Mouse (Mus musculus): Measurements from ENCODE around the gene Oscar. TPM values are rescaled to one million over a fixed set of nuclear protein-coding genes. Genes with fewer than 3 reads are reported as not detected.
A peak's percentile ranks its signal among the peaks of the same experiment; 100 is the strongest.

The Oscar gene
- total RNA-seq, 1 experiment, result 0.13 TPM

DNA sequence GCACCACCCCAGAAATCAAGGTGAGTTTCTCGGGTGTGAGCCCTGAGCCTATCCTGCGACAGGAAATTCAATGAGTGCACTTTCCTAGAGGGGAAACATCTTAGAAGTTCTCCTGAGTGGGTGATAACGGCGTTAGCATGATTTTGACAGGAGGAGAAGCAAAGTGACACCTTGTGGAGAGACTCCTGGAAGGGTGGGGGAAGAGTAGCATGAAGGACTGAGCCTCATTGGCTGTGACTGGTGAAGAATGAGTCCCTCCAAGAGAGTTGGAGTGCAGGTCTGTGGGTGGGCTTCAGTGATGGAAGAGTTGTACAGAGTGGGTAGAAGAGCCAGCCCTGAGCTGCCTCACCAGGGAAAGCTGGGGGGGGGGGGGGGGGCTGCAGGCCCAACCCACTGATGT, 41.0 kb upstream of the Oscar start:
- H3K27ac ChIP-seq (ENCODE audit: insufficient read depth, low read depth, low read length, poor library complexity, severe bottlenecking), result no peak overlapping the region
- DNase-seq (ENCODE audit: low read depth, low spot score), result no peak
- H3K9ac ChIP-seq (ENCODE audit: insufficient read depth, low read depth, low read length, poor library complexity, severe bottlenecking), result no peak overlapping the region
- H3K4me1 ChIP-seq (ENCODE audit: control insufficient read depth in 2 of 2, insufficient read depth in 2 of 2, low read length in 2 of 2, poor library complexity in 1 of 2), result no peaks in the 10 kb centered on the region
- H3K9me3 ChIP-seq (ENCODE audit: control insufficient read depth, insufficient read depth, low read depth, low read length), result no peaks in the 10 kb centered on the region
- TF ChIP-seq ZC3H11A (IDR thresholded peaks at IDR 0.05; ENCODE audit: borderline replicate concordance, low read depth, low read length) (no peak), CHD2 (IDR thresholded peaks at IDR 0.05; ENCODE audit: low read depth, low read length) (no peak), ZNF384 (IDR thresholded peaks at IDR 0.05; ENCODE audit: low read depth, low read length) (no peak), HCFC1 (IDR thresholded peaks at IDR 0.05; ENCODE audit: borderline replicate concordance, insufficient read depth, low read length) (no peak), MAFK (IDR thresholded peaks at IDR 0.05; ENCODE audit: insufficient read depth, low read depth, low read length) (no peak)
- in situ Hi-C loops (cut with MboI; ENCODE audit: low sequenced_read_pairs in 2 of 2, unreplicated experiment in 2 of 2), result no loop called here
- peaks cover 91% of the 10 kb centered on the region for H3K36me3 ChIP-seq (ENCODE audit: control insufficient read depth, insufficient read depth, low read length, poor library complexity, severe bottlenecking)
- H3K4me3 ChIP-seq (ENCODE audit: insufficient read depth in 1 of 2, low read depth in 1 of 2, low read length in 2 of 2, poor library complexity in 1 of 2, severe bottlenecking in 1 of 2), result no peak overlapping the region

GRCm38 (mm10) chr7:3646641-3647040, 30.7 kb upstream of the Oscar start:
- peaks cover 24% of the 10 kb centered on the region for H3K36me3 ChIP-seq (ENCODE audit: control insufficient read depth, insufficient read depth, low read length, poor library complexity, severe bottlenecking)
- in situ Hi-C loops (cut with MboI; ENCODE audit: low sequenced_read_pairs in 2 of 2, unreplicated experiment in 2 of 2), result no loop called here
- no peak for DNase-seq (ENCODE audit: low read depth, low spot score)

DNA sequence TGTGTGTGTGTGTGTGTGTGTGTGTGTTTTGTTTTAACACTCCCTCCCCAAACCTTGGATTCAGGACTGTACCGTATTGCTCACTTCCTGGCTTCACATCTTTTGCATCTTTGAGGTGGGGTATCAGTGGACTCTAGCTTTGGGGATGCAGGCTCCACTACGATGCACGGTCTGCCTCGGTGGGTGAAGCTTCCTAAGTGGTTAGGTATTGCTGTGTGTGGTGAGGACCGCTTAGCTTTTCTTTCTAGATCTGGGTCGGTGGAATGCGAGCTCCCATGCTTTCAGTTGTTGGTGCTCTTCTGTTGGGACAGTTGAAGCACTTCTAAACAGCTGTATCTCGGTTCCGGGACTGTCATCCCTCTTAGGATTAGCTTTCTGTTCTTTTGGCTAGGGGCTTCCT, 30.2 kb upstream of the Oscar start:
- H3K4me3 ChIP-seq (ENCODE audit: insufficient read depth in 1 of 2, low read depth in 1 of 2, low read length in 2 of 2, poor library complexity in 1 of 2, severe bottlenecking in 1 of 2), result peak overlapping the region; percentile 90 to 93
- TF ChIP-seq HCFC1 (IDR thresholded peaks at IDR 0.05; ENCODE audit: borderline replicate concordance, insufficient read depth, low read length), result no peak
- TF ChIP-seq CHD2 (IDR thresholded peaks at IDR 0.05; ENCODE audit: low read depth, low read length), result no peak
- no peak for TF ChIP-seq MAFK (IDR thresholded peaks at IDR 0.05; ENCODE audit: insufficient read depth, low read depth, low read length)
- TF ChIP-seq ZC3H11A (IDR thresholded peaks at IDR 0.05; ENCODE audit: borderline replicate concordance, low read depth, low read length), result no peak
- no peak for TF ChIP-seq ZNF384 (IDR thresholded peaks at IDR 0.05; ENCODE audit: low read depth, low read length)
- peaks cover 24% of the 10 kb centered on the region for H3K36me3 ChIP-seq (ENCODE audit: control insufficient read depth, insufficient read depth, low read length, poor library complexity, severe bottlenecking)
- in situ Hi-C loops (cut with MboI; ENCODE audit: low sequenced_read_pairs in 2 of 2, unreplicated experiment in 2 of 2), result no loop called here
- H3K9me3 ChIP-seq (ENCODE audit: control insufficient read depth, insufficient read depth, low read depth, low read length), result no peaks in the 10 kb centered on the region
- H3K27ac ChIP-seq (ENCODE audit: insufficient read depth, low read depth, low read length, poor library complexity, severe bottlenecking), result no peak overlapping the region
- peaks cover 2 to 14% of the 10 kb centered on the region in 2 experiments; a peak in 2 of 4 replicates for H3K4me1 ChIP-seq (ENCODE audit: control insufficient read depth in 2 of 2, insufficient read depth in 2 of 2, low read length in 2 of 2, poor library complexity in 1 of 2)
- no peak for DNase-seq (ENCODE audit: low read depth, low spot score)
- peak overlapping the region; percentile 98 for H3K9ac ChIP-seq (ENCODE audit: insufficient read depth, low read depth, low read length, poor library complexity, severe bottlenecking)

More at GRCm38 (mm10) chr7:3646641-3647040, 30.7 kb upstream of the Oscar start:
- Histone ChIP-seq H3K9ac (ENCODE audit: insufficient read depth, low read depth, low read length, poor library complexity, severe bottlenecking) (peak overlapping the region; percentile 98), H3K4me3 (ENCODE audit: insufficient read depth in 1 of 2, low read depth in 1 of 2, low read length in 2 of 2, poor library complexity in 1 of 2, severe bottlenecking in 1 of 2) (peak overlapping the region; percentile 90 to 93), H3K9me3 (ENCODE audit: control insufficient read depth, insufficient read depth, low read depth, low read length) (no peaks in the 10 kb centered on the region), H3K27ac (ENCODE audit: insufficient read depth, low read depth, low read length, poor library complexity, severe bottlenecking) (no peak overlapping the region), H3K4me1 (ENCODE audit: control insufficient read depth in 2 of 2, insufficient read depth in 2 of 2, low read length in 2 of 2, poor library complexity in 1 of 2) (peaks cover 2 to 14% of the 10 kb centered on the region in 2 experiments; a peak in 2 of 4 replicates)
- TF ChIP-seq ZC3H11A (IDR thresholded peaks at IDR 0.05; ENCODE audit: borderline replicate concordance, low read depth, low read length) (no peak), HCFC1 (IDR thresholded peaks at IDR 0.05; ENCODE audit: borderline replicate concordance, insufficient read depth, low read length) (no peak), CHD2 (IDR thresholded peaks at IDR 0.05; ENCODE audit: low read depth, low read length) (no peak), MAFK (IDR thresholded peaks at IDR 0.05; ENCODE audit: insufficient read depth, low read depth, low read length) (no peak), ZNF384 (IDR thresholded peaks at IDR 0.05; ENCODE audit: low read depth, low read length) (no peak)

- Histone ChIP-seq H3K9me3 (ENCODE audit: control insufficient read depth, insufficient read depth, low read depth, low read length) (no peaks in the 10 kb centered on the region), H3K4me3 (ENCODE audit: insufficient read depth in 1 of 2, low read depth in 1 of 2, low read length in 2 of 2, poor library complexity in 1 of 2, severe bottlenecking in 1 of 2) (peak overlapping the region; percentile 90 to 93), H3K36me3 (ENCODE audit: control insufficient read depth, insufficient read depth, low read length, poor library complexity, severe bottlenecking) (peaks cover 24% of the 10 kb centered on the region), H3K9ac (ENCODE audit: insufficient read depth, low read depth, low read length, poor library complexity, severe bottlenecking) (peak overlapping the region; percentile 98), H3K4me1 (ENCODE audit: control insufficient read depth in 2 of 2, insufficient read depth in 2 of 2, low read length in 2 of 2, poor library complexity in 1 of 2) (peaks cover 2 to 14% of the 10 kb centered on the region in 2 experiments; a peak in 2 of 4 replicates), H3K27ac (ENCODE audit: insufficient read depth, low read depth, low read length, poor library complexity, severe bottlenecking) (peak overlapping the region; percentile 92)
- no peak for DNase-seq (ENCODE audit: low read depth, low spot score)
- in situ Hi-C loops (cut with MboI; ENCODE audit: low sequenced_read_pairs in 2 of 2, unreplicated experiment in 2 of 2), result no loop called here
- TF ChIP-seq ZC3H11A (IDR thresholded peaks at IDR 0.05; ENCODE audit: borderline replicate concordance, low read depth, low read length) (no peak), ZNF384 (IDR thresholded peaks at IDR 0.05; ENCODE audit: low read depth, low read length) (peak; percentile 98)
Observed at GRCm38 (mm10) chr7:3645488-3646025, 29.6 kb upstream of the Oscar start.
